Mouse (Mus musculus) lung, adult 2 months (tissue): ENCODE measurements at regions not wholly inside any gene's neighbourhood (a gene's known extent, or its start where the extent isn't known, plus 50 kb on each side); places are given as distances from the start of the nearest gene placed in this dataset.

ENCODE experiments used
- CTCF ChIP-seq: fragments of 200-500 bp; IDR thresholded peaks from 2 replicates; pipeline ENCODE4 v1.5.1; 2011; ENCODE audit warnings: mild to moderate bottlenecking, low read length, control low read depth; ENCODE audit not compliant: insufficient read depth
- POLR2A ChIP-seq: fragments of 200-500 bp; IDR thresholded peaks from 2 replicates; pipeline ENCODE4 v1.6.1; 2011; ENCODE audit warnings: low read depth, mild to moderate bottlenecking, control low read depth, low read length, borderline replicate concordance; ENCODE audit errors: extremely low read depth

GRCm38 (mm10) chr1:119166286-119166685 is 112.9 kb upstream of the Gli2 start:
- no peak for TF ChIP-seq CTCF
- TF ChIP-seq POLR2A = no peak
